Comparison of ENCODE assay signal across 8 mouse cellular contexts in the genomic region with DNA sequence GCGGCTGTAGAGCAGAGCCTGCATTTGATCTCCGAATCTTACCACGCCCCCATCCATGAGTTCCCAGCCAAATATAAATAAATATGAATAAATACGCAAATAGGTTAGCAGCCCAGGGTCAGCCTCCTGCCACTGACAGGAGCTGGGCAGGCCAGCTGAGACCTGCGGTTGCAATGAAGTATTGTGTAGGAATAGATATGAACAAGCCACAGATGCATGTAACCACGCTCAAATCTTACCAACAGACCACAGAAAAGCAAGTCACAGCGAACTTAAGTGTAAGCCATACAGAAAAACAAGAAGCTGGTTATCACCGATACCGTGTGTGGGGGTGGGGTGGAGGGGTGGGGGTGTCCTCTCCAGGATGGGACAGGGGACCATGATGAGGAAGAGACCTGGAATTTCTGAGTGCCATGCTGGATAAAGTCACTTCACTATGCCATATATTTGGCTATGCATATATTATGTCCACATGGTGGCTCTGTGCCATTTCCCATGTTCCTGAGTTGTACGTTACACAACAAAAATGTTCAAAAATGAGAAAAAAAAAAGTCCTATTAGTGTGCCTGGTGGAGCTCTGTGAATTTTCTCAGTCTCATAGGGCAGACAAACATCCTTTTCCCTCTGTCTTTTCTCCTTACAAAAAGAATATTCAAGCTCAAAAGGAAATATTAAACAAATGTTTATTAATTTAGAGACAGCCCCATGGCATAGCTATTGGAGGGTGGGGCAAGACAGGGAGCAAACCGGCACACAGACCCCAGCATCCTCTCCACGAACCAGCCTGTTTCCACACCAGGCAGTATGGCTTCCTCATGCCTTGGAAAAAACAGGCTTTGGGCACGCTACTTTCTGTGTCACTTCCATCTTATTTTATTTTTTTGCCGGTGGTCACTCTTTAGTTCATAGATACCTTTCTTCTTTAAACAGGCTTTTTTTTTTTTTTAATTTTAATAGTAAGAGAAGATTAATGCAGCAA. TPM values are rescaled to one million over a fixed set of nuclear protein-coding genes. Genes with fewer than 3 reads are reported as not detected.
DNase-seq lines count a peak whose midpoint lies in the region; ATAC-seq and TF ChIP-seq lines count a peak whose summit lies in the region.

No protein-coding gene starts in this region.

- peaks cover 14% of the 10 kb centered on the region; the same call in 1 of the 2 replicates for H3K4me1 ChIP-seq in lung, postnatal 0 days (ENCODE audit: insufficient read depth, low read depth, low read length)
- peaks cover 38% of the 10 kb centered on the region for H3K4me1 ChIP-seq in forebrain, embryonic 12.5 days
- peaks cover 28% of the 10 kb centered on the region for H3K4me1 ChIP-seq in limb, embryonic 15.5 days
- H3K4me1 ChIP-seq in stomach, embryonic 15.5 days: peaks cover 24% of the 10 kb centered on the region

- no peak overlapping the region for H3K27ac ChIP-seq in lung, postnatal 0 days (ENCODE audit: low read length)
- H3K27ac ChIP-seq in forebrain, embryonic 12.5 days: peak overlapping the region; percentile 92
- H3K27ac ChIP-seq in limb, embryonic 15.5 days: peak overlapping the region; percentile 83; the same call in 1 of the 2 replicates
- H3K27ac ChIP-seq in stomach, embryonic 15.5 days: no peak overlapping the region

- DNase-seq in lung, postnatal 0 days (ENCODE audit: low spot score): peak; percentile 39
- DNase-seq in lung, postnatal 25 days (ENCODE audit: low spot score): no peak
- no peak for DNase-seq in kidney, postnatal 10 days
- DNase-seq in spleen, postnatal 14 days (ENCODE audit: low spot score in 2 of 2): no peak
- no peak for DNase-seq in yolk sac, embryonic 10.5 days (ENCODE audit: low spot score)

- H3K36me3 ChIP-seq in lung, postnatal 0 days (ENCODE audit: insufficient read depth, low read length): no peaks in the 10 kb centered on the region
- no peaks in the 10 kb centered on the region for H3K36me3 ChIP-seq in forebrain, embryonic 12.5 days (replicated peaks)
- H3K36me3 ChIP-seq in limb, embryonic 15.5 days: no peaks in the 10 kb centered on the region
- H3K36me3 ChIP-seq in stomach, embryonic 15.5 days: no peaks in the 10 kb centered on the region

- no peaks in the 10 kb centered on the region for H3K27me3 ChIP-seq in lung, postnatal 0 days (replicated peaks; ENCODE audit: insufficient read depth, low read length)
- H3K27me3 ChIP-seq in forebrain, embryonic 12.5 days: peaks cover 11% of the 10 kb centered on the region; the same call in 1 of the 2 replicates
- H3K27me3 ChIP-seq in limb, embryonic 15.5 days: peaks cover 15% of the 10 kb centered on the region; the same call in 1 of the 2 replicates
- H3K27me3 ChIP-seq in stomach, embryonic 15.5 days (replicated peaks): no peaks in the 10 kb centered on the region

- no peaks in the 10 kb centered on the region for H3K9me3 ChIP-seq in lung, postnatal 0 days (ENCODE audit: low read length)
- H3K9me3 ChIP-seq in forebrain, embryonic 12.5 days: no peaks in the 10 kb centered on the region
- no peaks in the 10 kb centered on the region for H3K9me3 ChIP-seq in limb, embryonic 15.5 days
- H3K9me3 ChIP-seq in stomach, embryonic 15.5 days: no peaks in the 10 kb centered on the region

- TF ChIP-seq EP300 in lung, postnatal 0 days (IDR thresholded peaks at IDR 0.05): no peak

- peak overlapping the region; percentile 65 for H3K4me2 ChIP-seq in lung, postnatal 0 days (replicated peaks; ENCODE audit: low read depth, low read length)
- peak overlapping the region; percentile 66 for H3K4me2 ChIP-seq in forebrain, embryonic 12.5 days
- H3K4me2 ChIP-seq in limb, embryonic 15.5 days: peak overlapping the region; percentile 65
- H3K4me2 ChIP-seq in stomach, embryonic 15.5 days: peak overlapping the region; percentile 65

- no peak for ATAC-seq in lung, postnatal 0 days
- ATAC-seq in forebrain, embryonic 12.5 days (ENCODE audit: low FRiP score): no peak; the same call in 1 of the 2 replicates
- no peak for ATAC-seq in limb, embryonic 15.5 days (ENCODE audit: insufficient number of reproducible peaks, low FRiP score, low TSS enrichment, low read depth)
- ATAC-seq in stomach, embryonic 15.5 days (ENCODE audit: insufficient read depth, low FRiP score, low read depth): no peak

- peak overlapping the region; percentile 34; the same call in 1 of the 2 replicates for H3K4me3 ChIP-seq in lung, postnatal 0 days (ENCODE audit: low read depth, low read length)
- no peak overlapping the region; the same call in 1 of the 2 replicates for H3K4me3 ChIP-seq in forebrain, embryonic 12.5 days (replicated peaks)
- H3K4me3 ChIP-seq in limb, embryonic 15.5 days: peak overlapping the region; percentile 35; the same call in 1 of the 2 replicates
- H3K4me3 ChIP-seq in stomach, embryonic 15.5 days (replicated peaks): peak overlapping the region; percentile 37

- WGBS in lung, postnatal 0 days: 25% methylated on average over 14 of the region's 14 CpGs
- 51% methylated on average over 14 of the region's 14 CpGs for WGBS in forebrain, embryonic 12.5 days
- WGBS in limb, embryonic 15.5 days: 33% methylated on average over 14 of the region's 14 CpGs
- 28% methylated on average over 14 of the region's 14 CpGs for WGBS in stomach, embryonic 15.5 days

- TF ChIP-seq CTCF in lung, postnatal 0 days (IDR thresholded peaks at IDR 0.05): no peak

- no peak overlapping the region for H3K9ac ChIP-seq in lung, postnatal 0 days (replicated peaks; ENCODE audit: low read depth)
- H3K9ac ChIP-seq in forebrain, embryonic 12.5 days: peak overlapping the region; percentile 57; the same call in 1 of the 2 replicates
- H3K9ac ChIP-seq in limb, embryonic 15.5 days: no peak overlapping the region
- H3K9ac ChIP-seq in stomach, embryonic 15.5 days: no peak overlapping the region

RNA-seq across cellular contexts. Expression of gene Fbxl14, which starts 28.2 kb away (rescaled TPM):
- 3.9 and 4.5 TPM in 2 replicates for polyA plus RNA-seq in lung, postnatal 0 days (2015; fragmentation: Nextera tagmentation; extraction: Ambion mirVana)
- 5.1 and 5.2 TPM in 2 replicates for polyA plus RNA-seq in forebrain, embryonic 12.5 days (2016; fragmentation: Nextera tagmentation; extraction: Ambion mirVana)
- 3.5 and 3.8 TPM in 2 replicates for polyA plus RNA-seq in limb, embryonic 15.5 days (2015; fragmentation: Nextera tagmentation; extraction: Ambion mirVana)
- 4.3 and 4.8 TPM in 2 replicates for polyA plus RNA-seq in stomach, embryonic 15.5 days (2015; fragmentation: Nextera tagmentation; extraction: Ambion mirVana)

RNA-seq across cellular contexts. Expression of gene Adipor2, which starts 33.8 kb away (rescaled TPM):
- 60.7 and 66.4 TPM in 2 replicates for polyA plus RNA-seq in lung, postnatal 0 days (2015; fragmentation: Nextera tagmentation; extraction: Ambion mirVana)
- 31.5 and 35.1 TPM in 2 replicates for polyA plus RNA-seq in forebrain, embryonic 12.5 days (2016; fragmentation: Nextera tagmentation; extraction: Ambion mirVana)
- 39.8 and 40.2 TPM in 2 replicates for polyA plus RNA-seq in limb, embryonic 15.5 days (2015; fragmentation: Nextera tagmentation; extraction: Ambion mirVana)
- polyA plus RNA-seq in stomach, embryonic 15.5 days (2015; fragmentation: Nextera tagmentation; extraction: Ambion mirVana): 53.9 and 58.7 TPM in 2 replicates

Comparison
In these comparisons a context has a peak if more than half of its experiments do, and no peak if none do; other contexts are left out.
1. H3K27ac ChIP-seq: peak in forebrain, embryonic 12.5 days (single experiment) and limb, embryonic 15.5 days (single experiment); none in lung, postnatal 0 days (single experiment) and stomach, embryonic 15.5 days (single experiment).
2. Peak in every context shown above with its lines, with median percentiles within 50 percentile points of each other: H3K4me2 ChIP-seq.